Mouse (Mus musculus): ENCODE results near the gene Tmem150c. TPM values are rescaled to one million over a fixed set of nuclear protein-coding genes. Genes with fewer than 3 reads are reported as not detected.

Gene Tmem150c
- polyA plus RNA-seq, 1 experiment from 2014 or later = 4.7 TPM

DNA sequence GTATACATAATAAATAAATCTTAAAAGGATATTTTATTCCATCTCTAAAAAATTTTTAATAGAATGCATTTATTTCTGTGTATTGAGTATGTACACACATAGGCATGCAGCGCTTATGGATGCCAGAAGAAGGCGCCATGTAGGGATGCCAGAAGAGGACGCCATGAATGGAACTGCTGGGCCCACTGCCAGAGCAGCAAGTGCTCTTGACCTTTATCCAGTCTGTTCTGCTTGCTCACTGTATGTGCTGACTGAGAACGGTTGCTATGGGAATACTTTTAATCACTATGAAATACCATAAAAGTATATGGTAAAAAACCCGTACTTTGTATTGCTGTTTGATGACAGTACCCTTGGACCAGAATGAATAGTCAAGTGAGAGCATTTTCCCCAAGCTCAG is 116.2 kb downstream of the Tmem150c start:
- Histone ChIP-seq H3K4me3 (replicated peaks; ENCODE audit: low read length) (no peak overlapping the region), H3K9ac (ENCODE audit: low read length) (no peak overlapping the region), H3K4me2 (ENCODE audit: low read depth, low read length) (no peak overlapping the region), H3K27ac (ENCODE audit: low read length) (0 out of 2 replicates have a peak overlapping the region, but pooled peaks have one; percentile 23), H3K36me3 (ENCODE audit: control insufficient read depth, insufficient read depth, low read length) (no peaks in the 10 kb centered on the region), H3K4me1 (ENCODE audit: control insufficient read depth, insufficient read depth, low read length) (peaks cover 19% of the 10 kb centered on the region), H3K27me3 (ENCODE audit: control insufficient read depth, insufficient read depth, low read length) (no peaks in the 10 kb centered on the region), H3K9me3 (replicated peaks; ENCODE audit: control insufficient read depth, low read length) (no peaks in the 10 kb centered on the region)
- 68% methylated on average over 5 of the region's 5 CpGs for WGBS
- no peak for ATAC-seq (ENCODE audit: insufficient read depth, low FRiP score)

DNA sequence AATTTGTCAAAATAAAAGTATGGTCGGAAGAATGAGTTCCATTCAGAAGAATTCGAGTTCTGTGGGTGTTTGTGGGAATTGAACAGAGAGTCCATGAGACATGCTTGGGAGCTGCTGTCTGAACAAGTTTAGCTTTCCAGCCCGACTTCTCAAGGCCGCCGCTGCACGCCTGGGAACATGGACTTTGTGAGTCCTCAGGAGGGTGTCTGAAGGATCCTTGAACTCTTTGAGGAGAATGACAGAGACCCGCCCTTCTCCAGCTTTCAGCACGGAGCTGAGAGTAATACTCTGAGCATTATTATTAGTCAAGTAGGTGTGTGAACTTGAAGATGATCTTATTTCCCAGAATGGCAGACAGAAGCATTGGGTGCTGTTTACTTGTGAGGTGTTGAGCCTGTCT is 117.1 kb downstream of the Tmem150c start:
- Histone ChIP-seq H3K9me3 (replicated peaks; ENCODE audit: control insufficient read depth, low read length) (no peaks in the 10 kb centered on the region), H3K27ac (ENCODE audit: low read length) (no peak overlapping the region), H3K4me1 (ENCODE audit: control insufficient read depth, insufficient read depth, low read length) (peaks cover 17% of the 10 kb centered on the region), H3K4me3 (replicated peaks; ENCODE audit: low read length) (no peak overlapping the region), H3K9ac (ENCODE audit: low read length) (no peak overlapping the region), H3K27me3 (ENCODE audit: control insufficient read depth, insufficient read depth, low read length) (no peaks in the 10 kb centered on the region), H3K4me2 (ENCODE audit: low read depth, low read length) (no peak overlapping the region), H3K36me3 (ENCODE audit: control insufficient read depth, insufficient read depth, low read length) (no peaks in the 10 kb centered on the region)
- ATAC-seq (ENCODE audit: insufficient read depth, low FRiP score) = no peak
- WGBS = 83% methylated on average over 8 of the region's 8 CpGs

DNA sequence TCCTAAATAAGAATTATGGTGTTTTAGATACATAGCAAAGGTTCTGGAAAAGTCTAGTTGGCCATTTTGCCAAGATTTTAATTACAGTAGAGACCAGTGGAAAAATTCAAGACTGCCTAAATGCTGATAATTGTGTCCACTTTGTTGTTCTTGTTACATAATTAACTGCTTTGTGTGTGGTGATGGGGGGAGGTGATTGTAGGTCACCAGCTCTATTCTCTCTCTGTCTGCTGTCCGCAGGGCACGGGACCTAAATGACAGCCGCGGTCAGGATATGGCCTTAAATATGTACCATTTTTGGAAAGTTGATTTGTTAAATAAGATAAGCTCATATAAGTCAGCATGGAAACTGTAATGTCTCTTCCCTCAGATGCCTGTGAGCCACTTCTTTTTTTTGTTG is 118.3 kb downstream of the Tmem150c start:
- H3K9ac ChIP-seq (ENCODE audit: low read length) = no peak overlapping the region
- H3K4me3 ChIP-seq (replicated peaks; ENCODE audit: low read length) = no peak overlapping the region
- H3K36me3 ChIP-seq (ENCODE audit: control insufficient read depth, insufficient read depth, low read length) = no peaks in the 10 kb centered on the region
- no peaks in the 10 kb centered on the region for H3K9me3 ChIP-seq (replicated peaks; ENCODE audit: control insufficient read depth, low read length)
- peak overlapping the region; percentile 88; the same call in 1 of the 2 replicates for H3K4me2 ChIP-seq (ENCODE audit: low read depth, low read length)
- H3K4me1 ChIP-seq (ENCODE audit: control insufficient read depth, insufficient read depth, low read length) = peaks cover 14% of the 10 kb centered on the region
- ATAC-seq (ENCODE audit: insufficient read depth, low FRiP score) = no peak
- H3K27me3 ChIP-seq (ENCODE audit: control insufficient read depth, insufficient read depth, low read length) = no peaks in the 10 kb centered on the region
- WGBS = 69% methylated on average over 4 of the region's 4 CpGs
- H3K27ac ChIP-seq (ENCODE audit: low read length) = no peak overlapping the region

DNA sequence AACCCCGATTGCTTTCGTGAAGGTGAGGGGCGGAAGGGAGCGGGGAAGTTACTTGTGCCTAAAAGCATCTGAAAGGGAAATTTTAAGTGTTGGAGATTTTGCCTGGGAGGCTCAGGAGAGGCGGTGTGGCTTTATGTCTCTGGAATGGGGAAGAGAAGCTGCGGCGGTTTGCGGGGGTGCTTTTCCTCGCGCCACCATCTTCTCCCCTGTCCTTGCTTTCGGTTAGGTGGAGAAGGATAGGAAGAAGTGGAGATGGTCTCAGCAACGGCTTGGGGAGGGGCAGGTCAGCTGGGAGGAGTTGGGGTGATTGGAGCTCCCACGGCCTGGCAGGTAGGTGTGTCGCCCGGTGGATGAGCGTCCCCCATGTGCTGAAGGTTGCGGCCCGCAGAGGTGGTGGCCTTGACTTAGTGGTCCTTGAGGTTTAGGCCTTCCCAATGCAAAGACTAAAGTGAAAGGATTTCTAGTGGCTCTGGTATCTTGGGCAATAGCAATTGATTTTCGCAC is 119.3 kb downstream of the Tmem150c start:
- Histone ChIP-seq H3K9me3 (replicated peaks; ENCODE audit: control insufficient read depth, low read length) (no peaks in the 10 kb centered on the region), H3K4me2 (ENCODE audit: low read depth, low read length) (peak overlapping the region; percentile 88), H3K9ac (ENCODE audit: low read length) (peak overlapping the region; percentile 98), H3K4me3 (replicated peaks; ENCODE audit: low read length) (peak overlapping the region; percentile 91), H3K36me3 (ENCODE audit: control insufficient read depth, insufficient read depth, low read length) (no peaks in the 10 kb centered on the region), H3K4me1 (ENCODE audit: control insufficient read depth, insufficient read depth, low read length) (peaks cover 17% of the 10 kb centered on the region), H3K27me3 (ENCODE audit: control insufficient read depth, insufficient read depth, low read length) (no peaks in the 10 kb centered on the region), H3K27ac (ENCODE audit: low read length) (peak overlapping the region; percentile 90)
- ATAC-seq (ENCODE audit: insufficient read depth, low FRiP score) = no peak
- under 1% methylated on average over 19 of the region's 19 CpGs for WGBS

DNA sequence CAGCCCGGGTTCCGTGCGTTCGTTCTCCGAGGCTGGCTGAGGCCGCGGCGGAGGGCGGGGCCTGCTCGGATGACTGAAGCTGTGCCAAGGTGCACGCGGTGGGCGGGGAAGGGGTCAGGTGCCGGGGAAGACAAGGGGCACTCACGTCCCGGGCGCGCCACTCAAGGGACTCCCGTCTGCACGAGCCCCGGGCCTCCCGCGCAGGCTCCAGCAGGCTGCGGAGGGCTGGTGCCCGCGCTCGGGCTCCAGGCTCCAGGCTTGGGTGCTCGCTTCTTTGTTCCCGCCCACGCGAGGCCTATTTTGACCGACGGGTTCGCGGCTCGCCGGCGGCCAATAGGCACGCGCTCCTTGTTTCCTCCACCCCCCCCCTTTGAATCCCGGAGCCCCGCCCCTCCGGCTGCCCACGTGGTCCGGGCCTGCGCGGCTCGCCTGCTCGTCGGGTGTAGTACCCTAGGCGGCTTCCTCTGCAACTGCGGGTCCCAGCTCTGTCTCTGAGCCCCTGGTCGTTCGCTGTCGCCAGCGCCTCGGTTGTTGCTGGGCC is 119.9 kb downstream of the Tmem150c start, which contains the start of the genes Hnrnpdl and Enoph1:
Gene Hnrnpdl (minus strand): TSS at position 63 of the 541 bp plus-strand sequence.
Gene Enoph1 (plus strand): TSS at position 384 of the 541 bp plus-strand sequence.
- H3K36me3 ChIP-seq (ENCODE audit: control insufficient read depth, insufficient read depth, low read length) = peaks cover 4% of the 10 kb centered on the region; the same call in 1 of the 2 replicates
- H3K4me2 ChIP-seq (ENCODE audit: low read depth, low read length) = peak within 1 kb of the TSS; percentile 88
- H3K27me3 ChIP-seq (ENCODE audit: control insufficient read depth, insufficient read depth, low read length) = no peaks in the 10 kb centered on the region
- peak; percentile 90 for ATAC-seq (ENCODE audit: insufficient read depth, low FRiP score)
- peak within 1 kb of the TSS; percentile 99 for H3K9ac ChIP-seq (ENCODE audit: low read length)
- H3K4me1 ChIP-seq (ENCODE audit: control insufficient read depth, insufficient read depth, low read length) = peaks cover 17% of the 10 kb centered on the region
- peak within 1 kb of the TSS; percentile 91 for H3K4me3 ChIP-seq (replicated peaks; ENCODE audit: low read length)
- WGBS = under 1% methylated on average over 57 of the region's 57 CpGs
- H3K9me3 ChIP-seq (replicated peaks; ENCODE audit: control insufficient read depth, low read length) = no peaks in the 10 kb centered on the region
- peak within 1 kb of the TSS; percentile 98 for H3K27ac ChIP-seq (ENCODE audit: low read length)

DNA sequence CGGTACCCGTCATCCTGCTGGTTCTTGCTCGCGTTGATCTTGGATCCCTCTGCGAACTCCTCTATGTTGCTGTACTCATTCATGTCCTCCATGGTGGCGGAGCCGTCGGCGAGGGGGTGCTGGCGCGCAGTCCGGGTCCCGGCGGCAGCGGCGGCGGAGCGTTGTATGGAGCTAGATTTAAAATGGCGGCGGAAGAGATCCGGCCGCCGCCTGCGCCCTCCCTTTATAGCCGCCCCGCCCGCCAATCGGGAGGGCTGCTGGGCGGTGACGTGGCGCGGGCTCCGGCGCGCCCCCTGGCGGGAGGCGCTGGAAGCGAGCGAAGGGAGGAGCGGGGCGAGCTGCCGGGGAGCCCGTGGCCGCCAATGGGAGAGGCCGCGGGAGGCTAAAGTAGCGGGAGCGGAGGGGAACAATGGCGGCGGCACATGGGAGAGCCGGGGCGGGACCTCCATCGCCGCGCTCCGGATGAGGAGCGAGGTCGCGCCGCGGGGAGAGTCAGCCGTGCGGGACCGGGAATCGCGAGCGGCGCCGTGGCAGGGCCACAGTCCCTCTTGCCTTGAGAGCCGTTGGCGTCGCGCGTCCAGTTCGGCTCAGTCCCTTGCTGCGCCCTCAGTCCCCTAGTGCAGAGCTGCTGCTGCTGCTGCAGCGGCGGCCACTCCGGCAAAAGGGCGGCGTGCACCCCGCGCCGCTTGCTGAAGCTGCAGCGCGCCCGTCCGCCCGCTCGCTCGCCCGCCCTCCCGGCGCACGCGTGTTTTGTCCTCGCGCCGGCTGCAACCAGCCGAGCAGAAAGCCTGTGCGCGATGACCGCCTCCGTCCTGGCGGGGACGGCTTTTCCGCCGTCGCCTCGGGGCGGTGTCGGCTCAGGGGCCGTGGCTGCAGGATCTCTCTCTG is 120.7 kb downstream of the Tmem150c start:
- Histone ChIP-seq H3K27me3 (ENCODE audit: control insufficient read depth, insufficient read depth, low read length) (no peaks in the 10 kb centered on the region), H3K9ac (ENCODE audit: low read length) (peak overlapping the region; percentile 99), H3K36me3 (ENCODE audit: control insufficient read depth, insufficient read depth, low read length) (peaks cover 10% of the 10 kb centered on the region), H3K4me1 (ENCODE audit: control insufficient read depth, insufficient read depth, low read length) (peaks cover 11% of the 10 kb centered on the region), H3K4me3 (replicated peaks; ENCODE audit: low read length) (peak overlapping the region; percentile 91), H3K27ac (ENCODE audit: low read length) (peak overlapping the region; percentile 98), H3K9me3 (replicated peaks; ENCODE audit: control insufficient read depth, low read length) (no peaks in the 10 kb centered on the region), H3K4me2 (ENCODE audit: low read depth, low read length) (peak overlapping the region; percentile 50)
- under 1% methylated on average over 110 of the region's 113 CpGs for WGBS
- ATAC-seq (ENCODE audit: insufficient read depth, low FRiP score) = peak; percentile 74

DNA sequence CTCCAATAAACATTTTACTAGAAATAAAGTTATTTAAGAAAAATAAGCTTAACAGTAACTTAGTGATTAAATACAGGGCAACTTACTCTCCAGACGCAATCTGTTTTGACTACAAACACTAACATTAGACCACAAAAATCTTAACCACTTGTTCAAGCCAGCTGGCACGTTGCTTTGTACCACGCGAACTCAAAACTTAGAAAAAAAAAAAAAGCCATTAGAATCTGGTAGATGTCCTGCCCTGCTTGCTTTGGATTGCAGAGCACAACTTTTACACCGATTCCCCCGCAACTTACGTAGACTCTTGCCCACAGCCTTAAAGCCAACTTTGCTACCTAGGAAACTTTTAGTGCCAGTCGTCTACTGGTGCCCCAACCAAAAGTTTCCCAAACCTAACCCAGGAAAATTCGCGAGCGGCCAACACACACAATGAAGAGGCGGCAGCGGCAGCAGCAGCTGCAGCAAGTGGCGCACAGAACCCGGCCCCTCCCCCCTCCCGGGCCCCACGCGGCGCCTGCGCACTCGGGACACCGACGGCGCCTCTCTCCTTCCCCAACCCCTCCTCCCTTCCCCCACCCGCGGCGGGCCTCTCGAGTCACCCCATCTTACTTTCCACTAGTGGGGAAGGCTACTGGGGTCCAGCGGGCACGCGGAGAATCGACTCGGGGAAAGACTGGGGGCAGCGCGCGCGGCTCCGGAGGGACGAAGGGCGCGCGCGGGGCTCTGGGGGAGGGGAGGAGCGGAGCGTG is 121.5 kb downstream of the Tmem150c start:
- H3K9me3 ChIP-seq (replicated peaks; ENCODE audit: control insufficient read depth, low read length) = no peaks in the 10 kb centered on the region
- H3K4me1 ChIP-seq (ENCODE audit: control insufficient read depth, insufficient read depth, low read length) = 0 out of 2 replicates have a peak, but pooled peaks cover 6% of the 10 kb centered on the region
- peaks cover 12% of the 10 kb centered on the region for H3K36me3 ChIP-seq (ENCODE audit: control insufficient read depth, insufficient read depth, low read length)
- peak overlapping the region; percentile 99 for H3K9ac ChIP-seq (ENCODE audit: low read length)
- peak overlapping the region; percentile 91 for H3K4me3 ChIP-seq (replicated peaks; ENCODE audit: low read length)
- no peaks in the 10 kb centered on the region for H3K27me3 ChIP-seq (ENCODE audit: control insufficient read depth, insufficient read depth, low read length)
- H3K27ac ChIP-seq (ENCODE audit: low read length) = peak overlapping the region; percentile 97
- H3K4me2 ChIP-seq (ENCODE audit: low read depth, low read length) = peak overlapping the region; percentile 74
- peak; percentile 34 for ATAC-seq (ENCODE audit: insufficient read depth, low FRiP score)
- under 1% methylated on average over 45 of the region's 45 CpGs for WGBS

DNA sequence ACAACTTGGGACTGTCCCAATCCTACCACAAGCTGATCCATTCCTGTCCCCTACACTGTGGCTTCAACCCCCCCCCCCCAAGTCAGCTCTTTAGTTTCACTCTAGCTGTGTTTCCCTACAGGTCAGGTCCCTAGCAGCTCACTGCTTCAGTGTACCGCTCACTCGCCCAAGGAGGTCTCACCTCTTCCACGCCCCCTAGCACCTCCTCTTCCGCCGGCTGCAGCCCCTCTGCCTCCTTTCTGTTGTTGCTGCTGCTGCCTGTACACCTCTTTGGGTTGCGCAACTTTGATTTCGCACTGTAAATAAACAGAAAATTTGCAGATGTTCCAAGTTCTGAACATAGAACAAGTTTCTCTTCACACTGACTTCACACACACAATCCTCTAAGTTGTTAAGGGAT is 122.9 kb downstream of the Tmem150c start:
- Histone ChIP-seq H3K4me1 (ENCODE audit: control insufficient read depth, insufficient read depth, low read length) (0 out of 2 replicates have a peak, but pooled peaks cover 6% of the 10 kb centered on the region), H3K9ac (ENCODE audit: low read length) (peak overlapping the region; percentile 47; the same call in 1 of the 2 replicates), H3K36me3 (ENCODE audit: control insufficient read depth, insufficient read depth, low read length) (peaks cover 19% of the 10 kb centered on the region), H3K27me3 (ENCODE audit: control insufficient read depth, insufficient read depth, low read length) (no peaks in the 10 kb centered on the region), H3K9me3 (replicated peaks; ENCODE audit: control insufficient read depth, low read length) (no peaks in the 10 kb centered on the region), H3K27ac (ENCODE audit: low read length) (no peak overlapping the region), H3K4me2 (ENCODE audit: low read depth, low read length) (peak overlapping the region; percentile 74), H3K4me3 (replicated peaks; ENCODE audit: low read length) (peak overlapping the region; percentile 91)
- WGBS = 8% methylated on average over 7 of the region's 7 CpGs
- ATAC-seq (ENCODE audit: insufficient read depth, low FRiP score) = no peak

Data from stomach, embryonic 16.5 days (tissue).